In genomic region chr8:105170041-105170380, GRCm38 (mm10) we compare ENCODE assay signal across 8 mouse cellular contexts. TPM values are rescaled to one million over a fixed set of nuclear protein-coding genes. Genes with fewer than 3 reads are reported as not detected.
DNase-seq lines count a peak whose midpoint lies in the region; ATAC-seq and TF ChIP-seq lines count a peak whose summit lies in the region.

No protein-coding gene starts in this region.

- no peak for TF ChIP-seq POLR2A in liver, adult 2 months (IDR thresholded peaks at IDR 0.05; ENCODE audit: extremely low read depth, insufficient read depth, low read length)

- H3K36me3 ChIP-seq in liver, adult 2 months (ENCODE audit: control insufficient read depth, insufficient read depth, low read length): no peaks in the 10 kb centered on the region; the same call in 1 of the 2 replicates
- 0 out of 2 replicates have a peak, but pooled peaks cover 2% of the 10 kb centered on the region for H3K36me3 ChIP-seq in embryonic facial prominence, embryonic 14.5 days (ENCODE audit: control insufficient read depth, insufficient read depth, low read length)
- H3K36me3 ChIP-seq in limb, embryonic 11.5 days (ENCODE audit: control insufficient read depth, insufficient read depth, low read length): no peaks in the 10 kb centered on the region
- no peaks in the 10 kb centered on the region for H3K36me3 ChIP-seq in neural tube, embryonic 13.5 days

- no peak for TF ChIP-seq CTCF in liver, adult 2 months (IDR thresholded peaks at IDR 0.05; ENCODE audit: low read depth, low read length)

- 5% methylated on average over 5 of the region's 5 CpGs for WGBS in liver, adult 2 months
- 2% methylated on average over 5 of the region's 5 CpGs for WGBS in embryonic facial prominence, embryonic 14.5 days
- 6% methylated on average over 5 of the region's 5 CpGs for WGBS in limb, embryonic 11.5 days
- 4% methylated on average over 5 of the region's 5 CpGs for WGBS in neural tube, embryonic 13.5 days

- H3K4me2 ChIP-seq in embryonic facial prominence, embryonic 14.5 days (ENCODE audit: low read depth, low read length): peak overlapping the region; percentile 59
- peak overlapping the region; percentile 65 for H3K4me2 ChIP-seq in limb, embryonic 11.5 days (ENCODE audit: low read depth, severe bottlenecking)
- peak overlapping the region; percentile 77 for H3K4me2 ChIP-seq in neural tube, embryonic 13.5 days

- no peak for DNase-seq in liver, adult 2 months (ENCODE audit: extremely low read depth, low read depth, low spot score)
- no peak for DNase-seq in liver
- DNase-seq in embryonic facial prominence, embryonic 14.5 days (ENCODE audit: low spot score): no peak
- DNase-seq in limb, embryonic 11.5 days (ENCODE audit: low spot score): no peak
- DNase-seq in layer of hippocampus, postnatal 36 days: no peak
- DNase-seq in right cerebral cortex, adult 18-20 months: no peak
- no peak for DNase-seq in right cerebral cortex, postnatal 4 days

- H3K27me3 ChIP-seq in liver, adult 2 months (ENCODE audit: control insufficient read depth, insufficient read depth, low read length): no peaks in the 10 kb centered on the region
- no peaks in the 10 kb centered on the region for H3K27me3 ChIP-seq in embryonic facial prominence, embryonic 14.5 days (replicated peaks; ENCODE audit: control insufficient read depth, insufficient read depth, low read length)
- H3K27me3 ChIP-seq in limb, embryonic 11.5 days (ENCODE audit: control insufficient read depth, insufficient read depth, low read length): no peaks in the 10 kb centered on the region
- H3K27me3 ChIP-seq in neural tube, embryonic 13.5 days: no peaks in the 10 kb centered on the region

- no peaks in the 10 kb centered on the region for H3K9me3 ChIP-seq in embryonic facial prominence, embryonic 14.5 days (ENCODE audit: control insufficient read depth, low read length)
- H3K9me3 ChIP-seq in limb, embryonic 11.5 days (ENCODE audit: control insufficient read depth, low read length): no peaks in the 10 kb centered on the region
- no peaks in the 10 kb centered on the region for H3K9me3 ChIP-seq in neural tube, embryonic 13.5 days

- H3K9ac ChIP-seq in liver, adult 2 months (ENCODE audit: low read depth, low read length): peak overlapping the region; percentile 22
- peak overlapping the region; percentile 97 for H3K9ac ChIP-seq in embryonic facial prominence, embryonic 14.5 days (ENCODE audit: low read depth, low read length)
- H3K9ac ChIP-seq in limb, embryonic 11.5 days (ENCODE audit: low read length): peak overlapping the region; percentile 97
- peak overlapping the region; percentile 87 for H3K9ac ChIP-seq in neural tube, embryonic 13.5 days

- H3K4me1 ChIP-seq in liver, adult 2 months (ENCODE audit: control insufficient read depth, insufficient read depth, low read length): no peaks in the 10 kb centered on the region; the same call in 1 of the 2 replicates
- H3K4me1 ChIP-seq in embryonic facial prominence, embryonic 14.5 days (ENCODE audit: control insufficient read depth, insufficient read depth, low read length): peaks cover 13% of the 10 kb centered on the region
- peaks cover 7% of the 10 kb centered on the region for H3K4me1 ChIP-seq in limb, embryonic 11.5 days (ENCODE audit: control insufficient read depth, insufficient read depth, low read length)
- peaks cover 25% of the 10 kb centered on the region for H3K4me1 ChIP-seq in neural tube, embryonic 13.5 days (replicated peaks)

- peak overlapping the region; percentile 54 for H3K27ac ChIP-seq in liver, adult 2 months (replicated peaks; ENCODE audit: insufficient read depth, low read depth, low read length)
- peak overlapping the region; percentile 99 for H3K27ac ChIP-seq in embryonic facial prominence, embryonic 14.5 days (replicated peaks; ENCODE audit: low read depth, low read length)
- peak overlapping the region; percentile 97 for H3K27ac ChIP-seq in limb, embryonic 11.5 days (replicated peaks; ENCODE audit: low read depth, low read length)
- peak overlapping the region; percentile 95 for H3K27ac ChIP-seq in neural tube, embryonic 13.5 days (replicated peaks)

- peak overlapping the region; percentile 82 for H3K4me3 ChIP-seq in liver, adult 2 months (ENCODE audit: insufficient read depth, low read depth, low read length)
- H3K4me3 ChIP-seq in embryonic facial prominence, embryonic 14.5 days (ENCODE audit: low read depth, low read length): peak overlapping the region; percentile 89
- H3K4me3 ChIP-seq in limb, embryonic 11.5 days (ENCODE audit: low read depth, low read length): peak overlapping the region; percentile 96
- peak overlapping the region; percentile 93 for H3K4me3 ChIP-seq in neural tube, embryonic 13.5 days

- H3K79me2 ChIP-seq in liver, adult 2 months (ENCODE audit: control insufficient read depth, insufficient read depth, low read length): peaks cover 11% of the 10 kb centered on the region; the same call in 1 of the 2 replicates

- ATAC-seq in embryonic facial prominence, embryonic 14.5 days (ENCODE audit: low read depth): peak; percentile 13; the same call in 1 of the 2 replicates
- ATAC-seq in limb, embryonic 11.5 days (ENCODE audit: insufficient number of reproducible peaks, low FRiP score, low TSS enrichment, low read depth): peak; percentile 49; the same call in 1 of the 2 replicates
- peak; percentile 30 for ATAC-seq in neural tube, embryonic 13.5 days (ENCODE audit: low read depth)

RNA-seq across cellular contexts. Expression of gene Cbfb, which starts 0.5 kb away (rescaled TPM):
- total RNA-seq in liver, adult 2 months (2014; rRNA removed): 13.2 and 15.7 TPM in 2 replicates
- polyA plus RNA-seq in liver, adult 2 months (2012; rRNA removed): 1.8 and 2.8 TPM in 2 replicates
- 104 and 112 TPM in 2 replicates for polyA plus RNA-seq in embryonic facial prominence, embryonic 14.5 days (2014; fragmentation: Nextera tagmentation; extraction: Ambion mirVana)
- polyA plus RNA-seq in limb, embryonic 11.5 days (2014; fragmentation: Nextera tagmentation; extraction: Ambion mirVana): 105 TPM in 2 replicates
- 59.1 and 66.6 TPM in 2 replicates for polyA plus RNA-seq in neural tube, embryonic 13.5 days (2015; fragmentation: Nextera tagmentation; extraction: Ambion mirVana)
- 10 to 100 TPM; 20.1 to 24.7 TPM for total RNA-seq in layer of hippocampus, postnatal 36 days (2021)

RNA-seq across cellular contexts. Expression of gene Ces4a, which starts 38.4 kb away (rescaled TPM):
- 0.13 and 0.55 TPM in 2 replicates for total RNA-seq in liver, adult 2 months (2014; rRNA removed)
- 0.09 and 0.93 TPM in 2 replicates for polyA plus RNA-seq in liver, adult 2 months (2012; rRNA removed)
- not detected in 2 replicates for polyA plus RNA-seq in embryonic facial prominence, embryonic 14.5 days (2014; fragmentation: Nextera tagmentation; extraction: Ambion mirVana)
- not detected in 2 replicates for polyA plus RNA-seq in limb, embryonic 11.5 days (2014; fragmentation: Nextera tagmentation; extraction: Ambion mirVana)
- polyA plus RNA-seq in neural tube, embryonic 13.5 days (2015; fragmentation: Nextera tagmentation; extraction: Ambion mirVana): not detected in 2 replicates
- total RNA-seq in layer of hippocampus, postnatal 36 days (2021): not detected

RNA-seq across cellular contexts. Expression of gene D230025D16Rik, which starts 54.9 kb away (rescaled TPM):
- 67.3 and 67.5 TPM in 2 replicates for total RNA-seq in liver, adult 2 months (2014; rRNA removed)
- 39.0 and 54.9 TPM in 2 replicates for polyA plus RNA-seq in liver, adult 2 months (2012; rRNA removed)
- 25.4 and 27.0 TPM in 2 replicates for polyA plus RNA-seq in embryonic facial prominence, embryonic 14.5 days (2014; fragmentation: Nextera tagmentation; extraction: Ambion mirVana)
- 29.9 and 32.5 TPM in 2 replicates for polyA plus RNA-seq in limb, embryonic 11.5 days (2014; fragmentation: Nextera tagmentation; extraction: Ambion mirVana)
- 27.3 and 27.5 TPM in 2 replicates for polyA plus RNA-seq in neural tube, embryonic 13.5 days (2015; fragmentation: Nextera tagmentation; extraction: Ambion mirVana)
- total RNA-seq in layer of hippocampus, postnatal 36 days (2021): 10 to 100 TPM; 36.5 to 39.2 TPM

Comparison
In these comparisons a context has a peak if more than half of its experiments do, and no peak if none do; other contexts are left out.
1. H3K9ac ChIP-seq: peak in every context shown above with its lines; median percentile 97 in embryonic facial prominence, embryonic 14.5 days; 97 in limb, embryonic 11.5 days; 87 in neural tube, embryonic 13.5 days; 22 in liver, adult 2 months.
2. RNA of gene Cbfb, which starts 0.5 kb away (polyA plus RNA-seq): 105 TPM in limb, embryonic 11.5 days, 104 to 112 TPM in embryonic facial prominence, embryonic 14.5 days and 59.1 to 66.6 TPM in neural tube, embryonic 13.5 days; 1.8 to 2.8 TPM in liver, adult 2 months; every median in the first group is over 10 times any median in the second.
3. Peak in every context shown above with its lines, with median percentiles within 50 percentile points of each other: H3K27ac ChIP-seq, H3K4me3 ChIP-seq, ATAC-seq and H3K4me2 ChIP-seq.